Mouse (Mus musculus): ENCODE data around the gene Batf.

GRCm38 (mm10) chr12:85712587-85712986, 26.1 kb downstream of the Batf start:
- no peak for TF ChIP-seq CTCF (IDR thresholded peaks at IDR 0.05; ENCODE audit: low read depth)
- no peak for TF ChIP-seq EP300 (IDR thresholded peaks at IDR 0.05; ENCODE audit: low read depth)
